Mouse (Mus musculus): ENCODE measurements around the gene Tbc1d10b. TPM values are rescaled to one million over a fixed set of nuclear protein-coding genes. Genes with fewer than 3 reads are reported as not detected.

Tbc1d10b gene
- 29.5 and 47.5 TPM in 2 replicates for polyA plus RNA-seq (2012; rRNA removed; ENCODE audit: low replicate concordance)

GRCm38 (mm10) chr7:127208295-127208552, at the start of gene Tbc1d10b:
Tbc1d10b (minus strand) TSS chr7:127208468.

GRCm38 (mm10) chr7:127243870-127244657, 35.8 kb upstream of the Tbc1d10b start, which contains the start of gene Zfp771:
Zfp771 (plus strand) TSS chr7:127244274.

GRCm38 (mm10) chr7:127232622-127233367, 24.5 kb upstream of the Tbc1d10b start, which contains the start of the genes Zfp553 and Sept1:
Zfp553 (plus strand) TSS chr7:127233061.
Sept1 (minus strand) TSS chr7:127233130.

GRCm38 (mm10) chr7:127208553-127209438, 528 bp upstream of the Tbc1d10b start, which contains the start of gene Mylpf:
Mylpf (plus strand) TSS chr7:127208890.

GRCm38 (mm10) chr7:127195544-127196295, 12.5 kb downstream of the Tbc1d10b start, which contains the start of gene Cd2bp2:
Cd2bp2 (minus strand) TSS chr7:127196050.

Other genes with a start within 250 kb of the Tbc1d10b start
- 205 and 302 TPM in 2 replicates for gene Cdipt, start 232.6 kb downstream of the Tbc1d10b start, polyA plus RNA-seq (2012; rRNA removed; ENCODE audit: low replicate concordance)
- gene Cdiptos, start 232.4 kb downstream of the Tbc1d10b start, polyA plus RNA-seq (2012; rRNA removed; ENCODE audit: low replicate concordance), result 2.7 and 3.1 TPM in 2 replicates
- 93.7 and 103 TPM in 2 replicates for gene Mvp, start 193.8 kb downstream of the Tbc1d10b start, polyA plus RNA-seq (2012; rRNA removed; ENCODE audit: low replicate concordance)
- gene Pagr1b, start 192.0 kb downstream of the Tbc1d10b start, polyA plus RNA-seq (2012; rRNA removed; ENCODE audit: low replicate concordance), result 5.3 and 7.1 TPM in 2 replicates
- 2.6 and 5.8 TPM in 2 replicates for gene Pagr1a, start 191.1 kb downstream of the Tbc1d10b start, polyA plus RNA-seq (2012; rRNA removed; ENCODE audit: low replicate concordance)
- 25.7 and 62.7 TPM in 2 replicates for gene Gm42742, start 187.4 kb downstream of the Tbc1d10b start, polyA plus RNA-seq (2012; rRNA removed; ENCODE audit: low replicate concordance)
- gene Prrt2, start 187.3 kb downstream of the Tbc1d10b start, polyA plus RNA-seq (2012; rRNA removed; ENCODE audit: low replicate concordance), result 17.9 and 35.3 TPM in 2 replicates
- 90.8 and 204 TPM in 2 replicates for gene Maz, start 181.4 kb downstream of the Tbc1d10b start, polyA plus RNA-seq (2012; rRNA removed; ENCODE audit: low replicate concordance)
- 2.1 and 9.3 TPM in 2 replicates for gene Kif22, start 166.0 kb downstream of the Tbc1d10b start, polyA plus RNA-seq (2012; rRNA removed; ENCODE audit: low replicate concordance)
- gene Zg16, start 121.1 kb downstream of the Tbc1d10b start, polyA plus RNA-seq (2012; rRNA removed; ENCODE audit: low replicate concordance), result 0.37 and 0.99 TPM in 2 replicates
- gene AI467606, start 117.1 kb downstream of the Tbc1d10b start, polyA plus RNA-seq (2012; rRNA removed; ENCODE audit: low replicate concordance), result 9.6 and 14.6 TPM in 2 replicates
- 1.3 and 3.4 TPM in 2 replicates for gene Qprt, start 86.2 kb downstream of the Tbc1d10b start, polyA plus RNA-seq (2012; rRNA removed; ENCODE audit: low replicate concordance)
- gene Spn, start 70.6 kb downstream of the Tbc1d10b start, polyA plus RNA-seq (2012; rRNA removed; ENCODE audit: low replicate concordance), result 2.4 and 3.1 TPM in 2 replicates
- gene Cd2bp2, start 12.4 kb downstream of the Tbc1d10b start, polyA plus RNA-seq (2012; rRNA removed; ENCODE audit: low replicate concordance), result 26.3 and 45.0 TPM in 2 replicates
- gene Mylpf, start 422 bp upstream of the Tbc1d10b start, polyA plus RNA-seq (2012; rRNA removed; ENCODE audit: low replicate concordance), result 1.3 and 1.5 TPM in 2 replicates
- gene Zfp553, start 24.6 kb upstream of the Tbc1d10b start, polyA plus RNA-seq (2012; rRNA removed; ENCODE audit: low replicate concordance), result 5.3 and 22.2 TPM in 2 replicates
- 18.4 and 23.6 TPM in 2 replicates for gene Sept1, start 24.7 kb upstream of the Tbc1d10b start, polyA plus RNA-seq (2012; rRNA removed; ENCODE audit: low replicate concordance)
- 43.2 and 112 TPM in 2 replicates for gene Zfp771, start 35.8 kb upstream of the Tbc1d10b start, polyA plus RNA-seq (2012; rRNA removed; ENCODE audit: low replicate concordance)
- 47.0 and 71.1 TPM in 2 replicates for gene Dctpp1, start 52.2 kb upstream of the Tbc1d10b start, polyA plus RNA-seq (2012; rRNA removed; ENCODE audit: low replicate concordance)
- 30.3 and 33.1 TPM in 2 replicates for gene Sephs2, start 65.6 kb upstream of the Tbc1d10b start, polyA plus RNA-seq (2012; rRNA removed; ENCODE audit: low replicate concordance)
- gene Itgal, start 87.8 kb upstream of the Tbc1d10b start, polyA plus RNA-seq (2012; rRNA removed; ENCODE audit: low replicate concordance), result 5.0 and 11.6 TPM in 2 replicates
- gene Zfp768, start 137.1 kb upstream of the Tbc1d10b start, polyA plus RNA-seq (2012; rRNA removed; ENCODE audit: low replicate concordance), result 24.9 and 37.2 TPM in 2 replicates
- 5.7 and 10.7 TPM in 2 replicates for gene Zfp747, start 167.6 kb upstream of the Tbc1d10b start, polyA plus RNA-seq (2012; rRNA removed; ENCODE audit: low replicate concordance)
- 2.8 and 5.8 TPM in 2 replicates for gene 9130019O22Rik, start 178.7 kb upstream of the Tbc1d10b start, polyA plus RNA-seq (2012; rRNA removed; ENCODE audit: low replicate concordance)
- 4.3 and 9.6 TPM in 2 replicates for gene E430018J23Rik, start 185.2 kb upstream of the Tbc1d10b start, polyA plus RNA-seq (2012; rRNA removed; ENCODE audit: low replicate concordance)
- 5.8 and 8.7 TPM in 2 replicates for gene Zfp764, start 198.4 kb upstream of the Tbc1d10b start, polyA plus RNA-seq (2012; rRNA removed; ENCODE audit: low replicate concordance)
- gene Zfp688, start 213.6 kb upstream of the Tbc1d10b start, polyA plus RNA-seq (2012; rRNA removed; ENCODE audit: low replicate concordance), result 17.0 and 24.9 TPM in 2 replicates
- 2.5 and 5.1 TPM in 2 replicates for gene Zfp689, start 240.7 kb upstream of the Tbc1d10b start, polyA plus RNA-seq (2012; rRNA removed; ENCODE audit: low replicate concordance)

All from subcutaneous adipose tissue, adult 2 months (tissue).